Mouse (Mus musculus) midbrain, embryonic 14.5 days (tissue): ENCODE results near the gene Pold2. TPM values are rescaled to one million over a fixed set of nuclear protein-coding genes. Genes with fewer than 3 reads are reported as not detected.

Experiments
- ATAC-seq: fragments of 200-750 bp; cut with Nextera tagmentation; 2 replicates; pipeline ENCODE4 v1.8.0; 2017; ENCODE audit warnings: moderate number of reproducible peaks, moderate library complexity; ENCODE audit not compliant: low FRiP score, low TSS enrichment
- DNase-seq: peaks from one replicate; pipeline ENCODE4 v3.0.0-alpha.2; 2015
- H3K27ac ChIP-seq: fragments of 300-500 bp; sonication (generic); replicated peaks from 2 replicates; pipeline ENCODE4 v1.5.1; 2014; ENCODE audit warnings: mild to moderate bottlenecking, low read depth, low read length, moderate library complexity
- H3K27me3 ChIP-seq: fragments of 300-500 bp; sonication (generic); 2 replicates; pipeline ENCODE4 v1.6.1; 2014; ENCODE audit warnings: low read length, control low read depth, mixed read lengths; ENCODE audit not compliant: control insufficient read depth, insufficient read depth
- H3K36me3 ChIP-seq: fragments of 300-500 bp; sonication (generic); 2 replicates; pipeline ENCODE4 v1.6.1; 2014; ENCODE audit warnings: low read length, control low read depth; ENCODE audit not compliant: control insufficient read depth, insufficient read depth
- H3K4me1 ChIP-seq: fragments of 300-500 bp; sonication (generic); 2 replicates; pipeline ENCODE4 v1.6.1; 2014; ENCODE audit warnings: mild to moderate bottlenecking, antibody characterized with exemption, low read length, control low read depth; ENCODE audit not compliant: control insufficient read depth, insufficient read depth
- H3K4me2 ChIP-seq: fragments of 300-500 bp; sonication (generic); 2 replicates; pipeline ENCODE4 v1.6.1; 2014; ENCODE audit warnings: mild to moderate bottlenecking, low read length, moderate library complexity
- H3K4me3 ChIP-seq: fragments of 300-500 bp; sonication (generic); replicated peaks from 2 replicates; pipeline ENCODE4 v1.5.1; 2014; ENCODE audit warnings: low read depth, low read length
- H3K9ac ChIP-seq: fragments of 300-500 bp; sonication (generic); replicated peaks from 2 replicates; pipeline ENCODE4 v1.6.1; 2014; ENCODE audit warnings: mild to moderate bottlenecking, low read length, moderate library complexity
- H3K9me3 ChIP-seq: fragments of 300-500 bp; sonication (generic); 2 replicates; pipeline ENCODE4 v1.6.1; 2016; ENCODE audit warnings: low read length, control low read depth, mixed read lengths; ENCODE audit not compliant: control insufficient read depth
- WGBS: fragments of 180-500 bp; shearing (Covaris S2); extraction: QIAGEN DNeasy Blood & Tissue Kit; methylation state at CpG from one replicate; pipeline ENCODE4 v1.1.7; 2014; 5-methylcytosine and 5-hydroxymethylcytosine counted together
- polyA plus RNA-seq: library from polyadenylated mRNA; unstranded; fragments of >200 nt; fragmentation: Nextera tagmentation; extraction: Ambion mirVana; gene quantifications from 2 replicates; pipeline ENCODE4 v1.2.1, GENCODE M21; 2014

The Pold2 gene
- polyA plus RNA-seq, 1 experiment from 2014 or later, result 46.6 TPM

- H3K27me3 ChIP-seq, result no peaks in the 10 kb centered on the region
- ATAC-seq, result no peak
- H3K27ac ChIP-seq, result no peak overlapping the region
- no peak overlapping the region for H3K4me2 ChIP-seq
- H3K4me1 ChIP-seq, result peaks cover 22% of the 10 kb centered on the region
- no peak overlapping the region for H3K4me3 ChIP-seq
- H3K36me3 ChIP-seq, result no peaks in the 10 kb centered on the region
- 87% methylated on average over 2 of the region's 2 CpGs for WGBS
- H3K9me3 ChIP-seq, result no peaks in the 10 kb centered on the region
- H3K9ac ChIP-seq, result no peak overlapping the region
- DNase-seq, result no peak
These were observed 25.8 kb upstream of the Pold2 start for GRCm38 (mm10) chr11:5903844-5904243.

GRCm38 (mm10) chr11:5902390-5902789 lies 24.3 kb upstream of the Pold2 start:
- under 1% methylated on average over 6 of the region's 6 CpGs for WGBS
- peak overlapping the region; percentile 82 for H3K4me2 ChIP-seq
- 0 out of 2 replicates have a peak, but pooled peaks have one; percentile 16 for ATAC-seq
- no peaks in the 10 kb centered on the region for H3K36me3 ChIP-seq
- peak; percentile 62 for DNase-seq
- H3K9ac ChIP-seq, result peak overlapping the region; percentile 70
- H3K27ac ChIP-seq, result peak overlapping the region; percentile 87
- peak overlapping the region; percentile 40 for H3K4me3 ChIP-seq
- H3K9me3 ChIP-seq, result no peaks in the 10 kb centered on the region
- 0 out of 2 replicates have a peak, but pooled peaks cover 4% of the 10 kb centered on the region for H3K27me3 ChIP-seq
- H3K4me1 ChIP-seq, result peaks cover 25% of the 10 kb centered on the region

- under 1% methylated on average over 32 of the region's 32 CpGs for WGBS
- H3K9ac ChIP-seq, result peak overlapping the region; percentile 70
- ATAC-seq, result peak; percentile 87
- peak overlapping the region; percentile 82 for H3K4me2 ChIP-seq
- peak overlapping the region; percentile 87 for H3K27ac ChIP-seq
- peaks cover 25% of the 10 kb centered on the region for H3K4me1 ChIP-seq
- 0 out of 2 replicates have a peak, but pooled peaks cover 4% of the 10 kb centered on the region for H3K27me3 ChIP-seq
- peak overlapping the region; percentile 40 for H3K4me3 ChIP-seq
- no peaks in the 10 kb centered on the region for H3K9me3 ChIP-seq
- H3K36me3 ChIP-seq, result no peaks in the 10 kb centered on the region
- peak; percentile 93 for DNase-seq
These were observed 23.9 kb upstream of the Pold2 start for GRCm38 (mm10) chr11:5901950-5902349.

- DNase-seq, result peak; percentile 32
- no peaks in the 10 kb centered on the region for H3K9me3 ChIP-seq
- H3K4me2 ChIP-seq, result peak overlapping the region; percentile 82
- peaks cover 25% of the 10 kb centered on the region for H3K4me1 ChIP-seq
- WGBS, result 11% methylated on average over 3 of the region's 3 CpGs
- peak overlapping the region; percentile 70 for H3K9ac ChIP-seq
- peak overlapping the region; percentile 87 for H3K27ac ChIP-seq
- H3K27me3 ChIP-seq, result 0 out of 2 replicates have a peak, but pooled peaks cover 4% of the 10 kb centered on the region
- no peaks in the 10 kb centered on the region for H3K36me3 ChIP-seq
- peak overlapping the region; percentile 40 for H3K4me3 ChIP-seq
- no peak for ATAC-seq
These were observed 23.2 kb upstream of the Pold2 start for GRCm38 (mm10) chr11:5901320-5901719.

- no peak for DNase-seq
- no peak for ATAC-seq
These were observed 21.2 kb upstream of the Pold2 start for GRCm38 (mm10) chr11:5899286-5899685.

GRCm38 (mm10) chr11:5898531-5898930 lies 20.4 kb upstream of the Pold2 start, which contains the start of gene Myl7:
Gene Myl7 (minus strand): TSS chr11:5898782.
- Histone ChIP-seq H3K9me3 (no peaks in the 10 kb centered on the region), H3K4me1 (peaks cover 25% of the 10 kb centered on the region), H3K4me3 (no peak within 1 kb of the TSS), H3K4me2 (no peak within 1 kb of the TSS), H3K27ac (no peak within 1 kb of the TSS), H3K27me3 (0 out of 2 replicates have a peak, but pooled peaks cover 4% of the 10 kb centered on the region), H3K9ac (no peak within 1 kb of the TSS), H3K36me3 (no peaks in the 10 kb centered on the region)
- ATAC-seq (no peak), DNase-seq (no peak)
- 79% methylated on average over 5 of the region's 5 CpGs for WGBS

More at GRCm38 (mm10) chr11:5899286-5899685, 21.2 kb upstream of the Pold2 start:
- Histone ChIP-seq H3K9ac (no peak overlapping the region), H3K4me2 (no peak overlapping the region), H3K4me3 (no peak overlapping the region), H3K27ac (no peak overlapping the region), H3K9me3 (no peaks in the 10 kb centered on the region), H3K27me3 (0 out of 2 replicates have a peak, but pooled peaks cover 4% of the 10 kb centered on the region), H3K36me3 (no peaks in the 10 kb centered on the region), H3K4me1 (peaks cover 25% of the 10 kb centered on the region)
- 90% methylated on average over 10 of the region's 10 CpGs for WGBS

GRCm38 (mm10) chr11:5897839-5898238 lies 19.7 kb upstream of the Pold2 start:
- DNase-seq, result no peak
- H3K4me1 ChIP-seq, result peaks cover 24% of the 10 kb centered on the region
- H3K9me3 ChIP-seq, result no peaks in the 10 kb centered on the region
- no peak overlapping the region for H3K4me3 ChIP-seq
- H3K4me2 ChIP-seq, result no peak overlapping the region
- 12% methylated on average over 10 of the region's 10 CpGs for WGBS
- H3K9ac ChIP-seq, result no peak overlapping the region
- ATAC-seq, result no peak
- 0 out of 2 replicates have a peak, but pooled peaks cover 4% of the 10 kb centered on the region for H3K27me3 ChIP-seq
- no peak overlapping the region for H3K27ac ChIP-seq
- H3K36me3 ChIP-seq, result no peaks in the 10 kb centered on the region

GRCm38 (mm10) chr11:5897230-5897629 lies 19.1 kb upstream of the Pold2 start:
- H3K27me3 ChIP-seq, result 0 out of 2 replicates have a peak, but pooled peaks cover 4% of the 10 kb centered on the region
- no peak overlapping the region for H3K4me2 ChIP-seq
- no peak overlapping the region for H3K27ac ChIP-seq
- no peaks in the 10 kb centered on the region for H3K36me3 ChIP-seq
- no peak for ATAC-seq
- peaks cover 18% of the 10 kb centered on the region for H3K4me1 ChIP-seq
- 16% methylated on average over 16 of the region's 16 CpGs for WGBS
- no peak overlapping the region for H3K9ac ChIP-seq
- DNase-seq, result no peak
- no peaks in the 10 kb centered on the region for H3K9me3 ChIP-seq
- no peak overlapping the region for H3K4me3 ChIP-seq

GRCm38 (mm10) chr11:5893807-5894206 lies 15.7 kb upstream of the Pold2 start:
- ATAC-seq, result no peak
- Histone ChIP-seq H3K9ac (no peak overlapping the region), H3K36me3 (no peaks in the 10 kb centered on the region), H3K27me3 (0 out of 2 replicates have a peak, but pooled peaks cover 4% of the 10 kb centered on the region), H3K27ac (no peak overlapping the region), H3K9me3 (no peaks in the 10 kb centered on the region), H3K4me3 (no peak overlapping the region), H3K4me1 (0 out of 2 replicates have a peak, but pooled peaks cover 3% of the 10 kb centered on the region), H3K4me2 (no peak overlapping the region)
- DNase-seq, result no peak
- WGBS, result 71% methylated on average over 6 of the region's 6 CpGs
